Mouse (Mus musculus) B cell, adult 2 months (primary cell): ENCODE measurements around the gene Gnat3.
"Not testable (repeated sequence)": the region's sequence is repeated elsewhere in the genome, so short reads cannot be mapped to it uniquely, and the experiment has no call there.

Experiments used
- DNase-seq, 2 experiments: peaks; one replicate each; pipeline ENCODE4 v3.0.0; 2022

The Gnat3 gene

GRCm38 (mm10) chr5:17962249-17962648 lies at the start of gene Gnat3:
Gene Gnat3, plus strand, starts transcription at chr5:17962549.
- DNase-seq, result no peak

GRCm38 (mm10) chr5:17918966-17919365 lies 43.4 kb upstream of the Gnat3 start:
- no peak for DNase-seq

- DNase-seq, result no peak
Measured at GRCm38 (mm10) chr5:17923648-17924047, 38.7 kb upstream of the Gnat3 start.

DNA sequence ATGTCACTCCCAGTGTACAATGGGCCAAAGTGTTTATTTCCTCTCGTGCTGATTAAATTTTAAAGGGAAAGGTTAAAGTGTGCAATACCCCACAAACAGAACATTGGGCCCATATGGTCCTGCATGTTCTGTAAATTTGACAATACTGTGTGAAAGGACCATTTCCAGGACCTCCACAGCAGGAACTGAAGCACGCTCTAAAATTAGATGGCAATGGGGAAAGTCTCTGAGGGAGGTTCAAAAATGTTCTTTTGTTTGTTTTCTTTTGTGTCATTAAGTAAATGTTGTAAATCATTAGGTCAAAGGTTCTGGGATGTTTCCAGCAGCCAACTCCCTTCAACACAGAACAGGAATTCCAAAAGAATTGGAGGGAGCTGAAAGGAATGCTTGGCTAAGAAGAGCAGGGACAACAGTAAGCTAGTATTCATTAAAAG lies 38.2 kb upstream of the Gnat3 start:
- no peak for DNase-seq

DNA sequence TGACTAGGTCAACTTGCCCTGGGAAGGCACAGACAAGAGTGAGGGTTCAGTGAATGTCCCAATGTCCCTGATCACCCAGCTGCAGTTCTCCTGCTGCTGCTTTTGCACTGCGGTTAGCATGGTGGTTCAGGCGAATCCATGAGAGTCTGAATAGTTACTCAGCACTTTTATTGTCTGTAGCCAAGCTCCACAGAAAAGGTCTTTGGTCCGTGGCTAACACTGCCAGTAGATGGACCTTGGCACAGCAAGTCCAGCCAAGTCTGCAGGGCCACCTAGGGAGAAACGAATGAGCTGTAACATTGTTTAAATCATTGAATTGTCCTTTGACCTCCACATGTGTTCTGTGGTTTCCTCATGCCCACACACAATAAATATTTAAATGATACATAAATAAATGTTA lies 33.9 kb upstream of the Gnat3 start:
- DNase-seq, result no peak

GRCm38 (mm10) chr5:17929006-17929567 lies 33.3 kb upstream of the Gnat3 start:
- no peak for DNase-seq

DNA sequence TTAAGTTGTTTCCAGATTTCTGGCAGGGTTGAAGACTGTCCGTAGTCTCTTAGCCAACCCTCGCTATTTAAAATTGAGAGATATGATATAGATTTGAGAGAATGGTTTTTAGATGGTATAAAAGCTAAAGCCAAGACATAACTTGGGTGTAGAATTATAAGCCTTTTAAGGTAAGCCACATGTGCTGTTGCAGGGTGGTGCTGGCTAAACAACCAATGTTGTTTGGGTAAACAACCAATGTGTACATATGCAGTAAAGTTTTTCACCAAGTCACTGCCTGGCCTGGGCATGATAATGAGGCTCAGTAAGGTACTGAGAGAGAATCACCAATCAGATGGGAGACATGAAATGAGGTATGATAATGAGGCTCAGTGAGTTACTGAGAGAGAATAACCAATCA lies 30.8 kb upstream of the Gnat3 start:
- not testable (repeated sequence) for DNase-seq

- DNase-seq, result no peak
Measured at GRCm38 (mm10) chr5:17934501-17934900, 27.8 kb upstream of the Gnat3 start.

DNA sequence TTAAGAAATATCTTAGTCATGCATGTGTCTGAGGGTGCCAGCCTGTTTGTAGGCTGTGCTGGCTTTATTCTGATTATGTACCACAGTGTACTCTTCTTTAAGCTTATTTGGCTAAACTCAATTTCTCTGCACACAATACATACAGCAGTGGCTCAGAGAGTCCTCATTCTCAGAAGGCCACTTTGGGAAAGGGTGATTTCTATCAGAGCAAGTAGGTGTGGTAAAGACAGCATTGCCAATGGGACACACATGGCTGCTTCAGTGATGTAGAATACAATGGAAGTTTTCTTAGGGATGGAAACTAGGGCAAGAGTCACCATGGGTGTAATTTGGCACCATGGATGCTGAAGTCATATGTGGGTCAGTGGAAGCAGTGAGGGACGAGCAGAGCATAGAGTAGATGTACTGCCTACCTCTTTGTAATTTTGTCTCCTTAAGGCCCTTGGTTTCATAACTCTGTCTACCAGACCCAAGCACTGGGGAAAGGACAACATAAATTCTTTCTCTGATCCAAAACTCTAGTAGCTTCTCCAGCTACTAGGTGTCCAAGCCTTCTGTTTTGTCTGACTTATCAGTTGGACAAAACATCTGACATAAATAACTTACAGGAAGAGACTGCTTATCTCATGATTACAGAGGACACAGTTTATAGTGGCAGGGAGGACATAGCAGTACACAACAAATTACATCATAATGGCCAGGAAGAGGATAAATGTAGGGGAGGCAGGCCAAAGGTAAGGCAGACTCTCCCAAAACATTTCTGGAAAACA lies 24.0 kb upstream of the Gnat3 start:
- no peak for DNase-seq

DNA sequence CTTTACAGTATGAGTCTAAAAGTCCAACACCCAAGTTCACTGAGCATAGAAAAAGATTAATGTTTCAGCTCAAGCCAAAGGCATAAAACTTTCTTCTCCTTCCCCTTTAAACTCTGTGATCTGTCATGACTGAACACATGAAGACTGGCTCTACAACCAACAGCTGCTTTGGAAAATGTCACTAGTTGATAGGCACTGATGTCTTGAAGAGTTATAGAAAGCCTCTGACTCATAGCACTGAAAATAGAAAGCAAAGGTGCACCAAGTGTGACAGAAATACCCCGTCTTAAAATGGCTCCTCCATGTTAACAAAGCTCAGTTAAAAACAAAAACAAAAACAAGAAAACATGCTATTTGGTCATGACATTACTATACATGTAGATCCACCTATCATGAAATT lies 5.9 kb upstream of the Gnat3 start:
- DNase-seq, result no peak

- no peak for DNase-seq
Measured at GRCm38 (mm10) chr5:17969704-17970390, 7.5 kb downstream of the Gnat3 start.

DNA sequence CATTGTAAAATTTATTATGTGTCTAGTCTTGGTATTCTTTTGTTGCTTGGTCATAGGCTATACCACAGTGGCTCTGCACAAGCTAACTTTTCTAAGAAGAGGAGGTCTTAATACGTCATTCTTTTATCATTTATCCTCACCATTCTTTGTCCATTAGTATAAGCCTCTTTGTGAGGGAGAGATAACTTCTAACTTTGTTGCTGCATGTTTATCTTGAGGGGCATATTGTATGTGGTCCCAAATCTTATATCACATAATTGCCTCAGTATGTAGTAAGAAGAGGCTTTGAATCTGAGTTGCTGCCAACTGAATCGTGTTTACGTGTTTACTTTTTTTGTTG lies 8.0 kb downstream of the Gnat3 start:
- no peak for DNase-seq

GRCm38 (mm10) chr5:17980501-17981121 lies 18.3 kb downstream of the Gnat3 start:
- no peak for DNase-seq

GRCm38 (mm10) chr5:17982770-17983169 lies 20.4 kb downstream of the Gnat3 start:
- no peak for DNase-seq

DNA sequence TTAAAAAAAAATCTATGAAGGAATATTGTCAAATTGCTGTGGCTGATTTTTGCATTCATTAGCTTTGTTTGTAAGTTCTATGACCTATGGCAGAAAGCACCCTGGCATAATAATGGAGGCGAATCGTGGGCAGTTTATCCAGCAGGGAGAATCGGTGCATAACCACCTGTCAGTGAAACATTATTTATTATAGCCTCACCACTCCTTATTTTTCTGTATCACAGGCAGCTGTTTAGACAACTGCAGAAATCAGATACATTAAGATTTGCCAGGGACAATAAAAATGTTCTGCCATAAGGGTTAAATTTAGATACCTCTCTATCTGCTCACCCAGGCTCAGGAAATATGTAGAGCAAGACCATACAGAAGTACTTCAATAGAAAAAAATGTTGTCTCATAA lies 22.2 kb downstream of the Gnat3 start:
- DNase-seq, result no peak

DNA sequence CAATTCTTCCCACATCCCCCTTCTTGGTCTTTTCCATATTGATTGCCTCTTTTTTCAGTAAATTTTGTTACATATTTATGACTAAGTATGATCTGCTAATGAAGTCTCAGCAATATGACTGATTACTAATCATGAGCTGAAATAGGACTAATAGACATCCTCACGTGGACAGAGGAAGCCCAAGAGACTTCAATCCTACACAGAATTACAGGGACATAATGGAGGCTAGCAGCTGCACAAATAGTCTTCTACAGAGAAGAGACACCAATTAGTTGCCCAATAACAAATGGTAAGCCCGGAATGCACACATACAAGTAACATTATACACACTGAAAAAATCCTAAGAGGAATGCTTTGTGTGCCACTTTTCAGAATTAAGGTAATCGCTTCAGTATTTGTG lies 24.3 kb downstream of the Gnat3 start:
- DNase-seq, result no peak

- DNase-seq, result no peak
Measured at GRCm38 (mm10) chr5:17990618-17991017, 28.3 kb downstream of the Gnat3 start.

GRCm38 (mm10) chr5:17999570-17999969 lies 37.2 kb downstream of the Gnat3 start:
- no peak for DNase-seq

DNA sequence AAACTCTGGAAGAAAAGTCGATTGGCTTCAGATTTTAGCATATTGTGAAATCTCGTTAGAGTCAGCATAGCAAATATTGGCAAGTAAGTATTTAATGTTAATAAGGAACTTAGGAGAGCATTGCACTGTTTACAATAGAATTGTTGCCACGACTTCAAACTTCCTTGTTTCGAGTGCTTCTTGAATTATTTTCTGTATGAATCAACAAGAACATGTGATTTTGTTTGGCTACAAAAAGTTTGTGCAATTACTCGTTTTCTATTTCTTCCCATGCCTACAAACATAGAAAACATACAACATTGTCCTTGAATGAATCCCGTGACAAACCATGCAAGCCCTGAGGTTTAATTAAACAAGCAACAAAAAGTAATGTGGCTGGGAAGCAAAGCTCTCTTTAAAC lies 37.8 kb downstream of the Gnat3 start:
- DNase-seq, result no peak

DNA sequence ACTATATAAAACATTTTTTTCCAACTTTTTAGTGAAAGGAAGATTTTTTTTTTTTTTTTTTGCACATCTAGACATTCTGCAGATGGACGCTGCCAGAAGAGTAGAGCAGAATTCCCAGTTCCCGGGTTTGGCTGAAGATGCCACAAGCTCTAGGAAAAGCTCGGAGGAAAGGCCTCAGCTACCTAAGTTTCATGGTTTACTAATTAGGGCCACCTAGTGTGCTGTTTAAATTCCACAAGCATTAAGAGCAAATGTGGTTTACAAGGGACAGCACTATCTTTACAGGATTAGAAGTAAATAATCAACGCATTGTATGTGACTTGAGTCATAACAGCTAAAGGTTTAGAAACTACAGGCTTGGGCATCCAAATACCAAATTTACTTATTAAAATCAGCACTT lies 39.3 kb downstream of the Gnat3 start:
- DNase-seq, result no peak

- DNase-seq, result no peak
Measured at GRCm38 (mm10) chr5:18003675-18004074, 41.3 kb downstream of the Gnat3 start.

DNA sequence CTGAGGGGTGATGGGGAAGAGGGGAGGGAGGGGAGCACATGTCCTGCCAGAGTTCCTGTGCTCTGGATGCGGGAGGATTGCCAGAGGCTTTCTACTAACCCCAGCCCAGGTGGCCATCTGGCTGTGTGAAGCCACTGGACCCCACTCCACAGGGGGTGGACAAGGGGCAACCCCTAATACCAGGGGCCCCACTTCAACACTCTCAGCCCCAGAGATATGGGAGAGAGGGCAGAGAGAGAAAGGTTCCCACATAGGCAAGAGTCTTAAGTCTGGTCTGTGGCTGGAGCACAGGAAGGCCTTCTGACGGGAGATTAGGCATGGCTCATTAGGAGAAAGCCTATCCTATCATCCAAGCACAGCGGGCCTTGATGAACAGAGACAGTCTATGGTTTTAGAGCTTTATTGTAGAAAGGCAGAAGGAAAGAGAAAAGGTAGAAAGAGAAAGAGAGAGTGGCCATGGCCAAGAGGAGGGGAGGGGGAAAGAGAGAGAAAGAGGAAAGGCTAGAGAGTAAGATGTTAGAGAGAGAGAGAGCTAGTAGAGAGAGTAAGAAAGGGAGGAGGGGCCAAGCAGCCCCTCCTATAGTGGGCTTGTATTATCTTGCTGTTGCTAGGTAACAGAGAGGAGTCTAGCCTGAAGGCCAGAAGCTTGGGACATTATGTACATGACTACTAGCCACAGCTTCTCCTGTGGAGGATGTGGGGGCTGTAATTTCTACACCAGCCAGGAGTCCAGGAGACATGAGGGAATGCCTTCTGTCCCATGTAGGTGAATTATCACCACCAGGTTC lies 42.7 kb downstream of the Gnat3 start:
- no peak for DNase-seq

DNA sequence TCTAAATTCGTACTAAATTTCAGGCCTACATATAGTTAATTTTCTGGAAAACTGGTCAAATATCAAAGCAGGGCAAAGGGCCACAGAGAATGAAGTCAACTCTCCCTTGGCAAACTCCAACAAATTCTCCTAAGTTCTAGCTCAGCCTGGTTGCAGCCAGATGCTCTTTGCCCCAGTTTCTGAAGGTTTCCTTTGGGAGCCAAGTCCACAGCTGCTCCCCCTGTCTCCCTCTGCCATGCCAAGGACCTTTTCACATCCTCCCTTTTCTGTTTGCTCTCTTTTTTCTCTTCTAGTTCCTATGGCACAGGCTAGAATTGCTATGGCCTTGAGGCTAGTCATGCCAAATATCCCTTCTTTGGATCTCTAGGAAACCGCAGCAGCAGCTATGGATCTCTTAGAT lies 43.8 kb downstream of the Gnat3 start:
- no peak for DNase-seq
